Mouse (Mus musculus) left cerebral cortex, adult 8-10 months (tissue): ENCODE data around the gene Epha7. TPM values are rescaled to one million over a fixed set of nuclear protein-coding genes. Genes with fewer than 3 reads are reported as not detected.

Source experiments
- DNase-seq, 2 experiments: peaks; one replicate each; pipeline ENCODE4 v3.0.0; 2022; ENCODE audit warnings: low spot score in 2 of 2
- total RNA-seq, 4 experiments: library from RNA; stranded (reverse); gene quantifications; 2 replicates each; pipeline ENCODE4 v1.2.4; 2022

Epha7 gene
- total RNA-seq, 4 experiments from 2014 or later = 70.2 to 78.5 (median 76.6) TPM

DNA sequence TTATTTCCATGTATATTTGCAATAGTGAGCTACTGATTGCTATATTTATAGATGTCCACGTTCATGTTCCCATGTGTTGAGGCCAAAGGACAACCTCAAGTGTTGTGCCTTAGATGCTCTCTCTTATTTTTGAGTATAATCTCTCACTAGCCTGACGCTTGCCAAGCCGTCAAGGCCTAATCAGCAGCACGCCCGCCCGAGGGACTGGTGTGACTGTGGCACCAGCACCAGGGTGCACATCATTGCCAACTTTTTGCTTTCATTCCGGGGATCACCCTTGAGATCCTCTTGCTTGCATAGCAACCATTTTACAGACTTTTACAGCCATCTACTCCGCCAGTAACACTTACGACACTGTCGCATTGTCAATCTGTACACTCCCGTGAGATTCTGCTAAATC lies 86.9 kb downstream of the Epha7 start:
- DNase-seq = no peak

- DNase-seq = no peak
These were observed 88.6 kb downstream of the Epha7 start for GRCm38 (mm10) chr4:28901496-28901895.

- no peak for DNase-seq
These were observed 89.2 kb downstream of the Epha7 start for GRCm38 (mm10) chr4:28902004-28902704.

- no peak for DNase-seq
These were observed 94.1 kb downstream of the Epha7 start for GRCm38 (mm10) chr4:28906985-28907384.

- no peak for DNase-seq
These were observed 97.2 kb downstream of the Epha7 start for GRCm38 (mm10) chr4:28910127-28910526.

GRCm38 (mm10) chr4:28912028-28912427 lies 99.1 kb downstream of the Epha7 start:
- no peak for DNase-seq

- no peak for DNase-seq
These were observed 100.7 kb downstream of the Epha7 start for GRCm38 (mm10) chr4:28913613-28914012.

DNA sequence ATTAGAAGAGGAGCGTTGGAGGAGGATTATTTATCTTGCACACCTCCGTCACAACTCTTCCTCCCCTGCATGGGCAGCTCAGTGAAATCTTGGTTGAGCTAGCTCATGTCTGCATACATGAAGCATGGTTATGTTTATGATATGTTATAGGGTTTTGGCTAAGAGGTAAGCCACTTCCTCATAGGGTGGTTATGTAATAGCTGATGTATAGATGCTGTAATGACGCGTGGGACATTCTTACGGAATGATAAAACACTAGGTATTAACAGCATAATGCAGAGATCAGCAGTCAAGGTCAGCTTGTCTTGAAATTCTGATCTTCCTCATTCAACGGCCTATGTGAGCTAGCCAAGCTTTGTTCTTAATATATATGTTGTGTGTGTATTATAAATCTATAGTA lies 107.7 kb downstream of the Epha7 start:
- DNase-seq = no peak

DNA sequence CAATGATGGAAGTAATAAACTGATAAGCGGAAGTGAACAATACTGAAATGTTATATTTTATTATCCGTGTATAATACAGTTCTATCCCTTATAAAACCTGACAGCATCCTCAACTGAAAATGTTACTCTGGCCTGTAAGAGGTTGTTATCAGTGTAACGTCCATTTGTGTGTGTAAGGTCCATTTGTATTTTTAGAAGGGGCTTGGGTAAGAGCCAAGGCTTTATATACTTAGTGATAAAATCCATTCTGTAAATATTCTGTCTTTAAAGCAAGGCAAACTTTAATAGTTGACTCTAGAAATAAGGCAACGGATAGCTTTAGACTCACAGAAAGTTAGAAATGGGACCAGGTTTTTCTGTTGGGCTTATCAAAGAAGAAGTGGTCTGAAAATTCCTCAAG lies 113.1 kb downstream of the Epha7 start:
- DNase-seq = no peak

GRCm38 (mm10) chr4:28933431-28933830 lies 120.5 kb downstream of the Epha7 start:
- DNase-seq = no peak

GRCm38 (mm10) chr4:28934802-28935201 lies 121.9 kb downstream of the Epha7 start:
- no peak for DNase-seq

DNA sequence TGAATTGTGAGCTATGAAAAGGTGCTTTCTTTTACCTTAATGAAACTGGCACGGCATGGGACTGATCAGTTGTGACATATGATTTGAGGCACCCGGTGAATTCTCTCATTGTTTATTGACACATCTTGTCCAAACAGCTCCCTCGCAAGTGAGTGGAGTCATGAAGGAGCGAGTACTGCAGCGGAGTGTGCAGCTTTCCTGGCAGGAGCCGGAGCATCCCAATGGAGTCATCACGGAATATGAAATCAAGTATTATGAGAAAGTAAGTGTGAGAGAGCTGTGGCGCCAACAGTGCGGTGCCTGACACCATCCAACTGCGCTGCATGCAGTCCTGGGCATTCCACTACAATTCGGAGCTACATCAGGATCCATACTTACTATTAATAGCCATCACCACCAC lies 122.6 kb downstream of the Epha7 start:
- no peak for DNase-seq

GRCm38 (mm10) chr4:28940710-28941109 lies 127.8 kb downstream of the Epha7 start:
- no peak for DNase-seq

DNA sequence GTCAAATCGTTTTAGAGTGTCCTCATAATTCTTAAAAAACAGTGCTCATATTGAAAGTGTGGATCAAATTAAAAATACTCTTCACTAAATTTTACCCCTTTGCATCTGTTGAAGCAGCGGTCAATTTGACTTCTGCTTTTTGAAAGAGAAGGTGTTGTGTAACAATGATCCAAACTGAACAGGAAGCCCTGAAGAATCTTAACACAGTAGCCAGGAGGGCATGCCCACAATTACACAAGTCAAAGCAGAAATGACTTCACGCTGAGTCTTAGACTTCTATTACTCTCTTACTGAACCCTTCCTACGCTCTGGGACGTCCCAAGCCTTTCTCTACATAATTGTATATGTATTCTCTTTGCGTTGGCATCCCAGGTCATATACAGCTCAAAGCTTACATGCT lies 131.3 kb downstream of the Epha7 start:
- no peak for DNase-seq

- DNase-seq = no peak
These were observed 148.1 kb downstream of the Epha7 start for GRCm38 (mm10) chr4:28960889-28961560.

- DNase-seq = no peak
These were observed 154.8 kb downstream of the Epha7 start for GRCm38 (mm10) chr4:28967584-28968315.

- DNase-seq = no peak
These were observed 185.7 kb downstream of the Epha7 start for GRCm38 (mm10) chr4:28998462-28999286.

- no peak for DNase-seq
These were observed 186.3 kb downstream of the Epha7 start for GRCm38 (mm10) chr4:28999287-28999595.

- no peak for DNase-seq
These were observed 197.4 kb downstream of the Epha7 start for GRCm38 (mm10) chr4:29010333-29010732.
